ENCODE assay signal across 22 mouse cellular contexts in genomic region chr4:9072321-9072720, GRCm38 (mm10).
"Had no signal": no experiment of that assay in that cellular context is flagged by ENCODE, and none has a peak within 500 bp of the region (broad histone marks: within the 10 kb centered on the region; RNA-seq: fewer than 3 reads in every experiment).

No protein-coding gene starts in this region.

- H3K27ac ChIP-seq: kidney, embryonic 15.5 days; left cerebral cortex, adult 2 months; liver, embryonic 12.5 days; liver, embryonic 15.5 days; lung, embryonic 15.5 days; midbrain, embryonic 10.5 days; midbrain, embryonic 13.5 days; neural tube, embryonic 13.5 days; stomach, embryonic 15.5 days had no signal

- ATAC-seq: liver, embryonic 12.5 days; midbrain, embryonic 13.5 days; midbrain, embryonic 16.5 days had no signal

- H3K9me3 ChIP-seq: kidney, embryonic 15.5 days; liver, embryonic 12.5 days; liver, embryonic 15.5 days; lung, embryonic 15.5 days; megakaryocyte, embryonic 14.5 days; midbrain, embryonic 10.5 days; midbrain, embryonic 13.5 days; neural tube, embryonic 13.5 days; stomach, embryonic 15.5 days had no signal

- H3K4me1 ChIP-seq: liver, embryonic 12.5 days; lung, embryonic 15.5 days; stomach, embryonic 15.5 days had no signal

- DNase-seq: kidney, postnatal 10 days; kidney, postnatal 36 days; layer of hippocampus, postnatal 36 days; lung, adult 18-20 months; lung, postnatal 10 days; lung, postnatal 36 days; retina, postnatal 1 day; right cerebral cortex, postnatal 25 days; spleen, adult 18-20 months; thymus, postnatal 25 days had no signal

- H3K9ac ChIP-seq: kidney, embryonic 15.5 days; liver, embryonic 12.5 days; liver, embryonic 15.5 days; lung, embryonic 15.5 days; midbrain, embryonic 13.5 days; neural tube, embryonic 13.5 days; stomach, embryonic 15.5 days had no signal

- H3K36me3 ChIP-seq: kidney, embryonic 15.5 days; liver, embryonic 12.5 days; liver, embryonic 15.5 days; lung, embryonic 15.5 days; midbrain, embryonic 10.5 days; midbrain, embryonic 13.5 days; neural tube, embryonic 13.5 days; stomach, embryonic 15.5 days had no signal

- H3K4me3 ChIP-seq: kidney, embryonic 15.5 days; left cerebral cortex, adult 2 months; liver, embryonic 12.5 days; liver, embryonic 15.5 days; lung, embryonic 15.5 days; megakaryocyte, embryonic 14.5 days; midbrain, embryonic 10.5 days; midbrain, embryonic 13.5 days; myocyte; neural tube, embryonic 13.5 days; stomach, embryonic 15.5 days had no signal

- H3K4me2 ChIP-seq: kidney, embryonic 15.5 days; liver, embryonic 12.5 days; liver, embryonic 15.5 days; lung, embryonic 15.5 days; midbrain, embryonic 13.5 days; neural tube, embryonic 13.5 days; stomach, embryonic 15.5 days had no signal

- H3K27me3 ChIP-seq: liver, embryonic 12.5 days; liver, embryonic 15.5 days; midbrain, embryonic 13.5 days; neural tube, embryonic 13.5 days; stomach, embryonic 15.5 days had no signal
